In genomic region chr2:168066783-168067182, GRCm38 (mm10) we compare ENCODE assay signal across 27 mouse cellular contexts. TPM values are rescaled to one million over a fixed set of nuclear protein-coding genes. Genes with fewer than 3 reads are reported as not detected.
DNase-seq lines count a peak whose midpoint lies in the region; ATAC-seq lines count a peak whose summit lies in the region.
"Had no signal": no experiment of that assay in that cellular context is flagged by ENCODE, and none has a peak within 500 bp of the region (broad histone marks: within the 10 kb centered on the region; RNA-seq: fewer than 3 reads in every experiment).

No protein-coding gene starts in this region.

- H3K4me3 ChIP-seq in kidney, embryonic 15.5 days (replicated peaks) = no peak overlapping the region
- no peak overlapping the region for H3K4me3 ChIP-seq in lung, embryonic 15.5 days
- H3K4me3 ChIP-seq in embryonic facial prominence, embryonic 10.5 days = no peak overlapping the region
- H3K4me3 ChIP-seq: embryonic facial prominence, embryonic 15.5 days; heart, embryonic 12.5 days; hindbrain, embryonic 13.5 days; megakaryocyte, embryonic 14.5 days; midbrain, embryonic 12.5 days; neural tube, embryonic 13.5 days had no signal

- H3K9me3 ChIP-seq in kidney, embryonic 15.5 days (replicated peaks) = no peaks in the 10 kb centered on the region
- H3K9me3 ChIP-seq in lung, embryonic 15.5 days = no peaks in the 10 kb centered on the region
- no peaks in the 10 kb centered on the region for H3K9me3 ChIP-seq in embryonic facial prominence, embryonic 10.5 days
- H3K9me3 ChIP-seq: embryonic facial prominence, embryonic 15.5 days; heart, embryonic 12.5 days; hindbrain, embryonic 13.5 days; megakaryocyte, embryonic 14.5 days; midbrain, embryonic 12.5 days; neural tube, embryonic 13.5 days had no signal

- no peak overlapping the region for H3K9ac ChIP-seq in kidney, embryonic 15.5 days
- no peak overlapping the region for H3K9ac ChIP-seq in lung, embryonic 15.5 days
- H3K9ac ChIP-seq: embryonic facial prominence, embryonic 15.5 days; heart, embryonic 12.5 days; hindbrain, embryonic 13.5 days; liver, embryonic 14.5 days; lung, embryonic 14.5 days; midbrain, embryonic 12.5 days; neural tube, embryonic 13.5 days had no signal

- no peaks in the 10 kb centered on the region for H3K36me3 ChIP-seq in kidney, embryonic 15.5 days
- no peaks in the 10 kb centered on the region for H3K36me3 ChIP-seq in lung, embryonic 15.5 days
- no peaks in the 10 kb centered on the region for H3K36me3 ChIP-seq in embryonic facial prominence, embryonic 10.5 days (replicated peaks)
- H3K36me3 ChIP-seq: embryonic facial prominence, embryonic 15.5 days; heart, embryonic 12.5 days; hindbrain, embryonic 13.5 days; midbrain, embryonic 12.5 days; neural tube, embryonic 13.5 days had no signal

- no peak overlapping the region for H3K4me2 ChIP-seq in kidney, embryonic 15.5 days
- H3K4me2 ChIP-seq in lung, embryonic 15.5 days = no peak overlapping the region
- H3K4me2 ChIP-seq: embryonic facial prominence, embryonic 15.5 days; heart, embryonic 12.5 days; hindbrain, embryonic 13.5 days; lung, embryonic 14.5 days; midbrain, embryonic 12.5 days; neural tube, embryonic 13.5 days had no signal

- peaks cover 14% of the 10 kb centered on the region for H3K4me1 ChIP-seq in kidney, embryonic 15.5 days
- peaks cover 13% of the 10 kb centered on the region; the same call in 1 of the 2 replicates for H3K4me1 ChIP-seq in lung, embryonic 15.5 days
- peaks cover 12% of the 10 kb centered on the region for H3K4me1 ChIP-seq in embryonic facial prominence, embryonic 10.5 days
- H3K4me1 ChIP-seq: midbrain, embryonic 12.5 days; neural tube, embryonic 13.5 days had no signal

- 0 out of 2 replicates have a peak overlapping the region, but pooled peaks have one; percentile 9 for H3K27ac ChIP-seq in kidney, embryonic 15.5 days
- peak overlapping the region; percentile 52 for H3K27ac ChIP-seq in lung, embryonic 15.5 days
- H3K27ac ChIP-seq in embryonic facial prominence, embryonic 10.5 days (replicated peaks) = peak overlapping the region; percentile 66; the same call in 1 of the 2 replicates
- H3K27ac ChIP-seq: embryonic facial prominence, embryonic 15.5 days; hindbrain, embryonic 13.5 days; liver, embryonic 14.5 days; midbrain, embryonic 12.5 days; neural tube, embryonic 13.5 days had no signal

- ATAC-seq in kidney, embryonic 15.5 days (replicated peaks; ENCODE audit: low FRiP score) = no peak
- no peak for ATAC-seq in lung, embryonic 15.5 days (ENCODE audit: borderline replicate concordance, extremely low read depth, low FRiP score, low TSS enrichment)
- ATAC-seq: forebrain, embryonic 14.5 days; intestine, postnatal 0 days had no signal

- H3K27me3 ChIP-seq in kidney, embryonic 15.5 days = no peaks in the 10 kb centered on the region
- no peaks in the 10 kb centered on the region for H3K27me3 ChIP-seq in lung, embryonic 15.5 days
- no peaks in the 10 kb centered on the region for H3K27me3 ChIP-seq in embryonic facial prominence, embryonic 10.5 days (replicated peaks; ENCODE audit: low read depth, poor library complexity, severe bottlenecking)
- H3K27me3 ChIP-seq: embryonic facial prominence, embryonic 15.5 days; heart, embryonic 12.5 days; midbrain, embryonic 12.5 days; neural tube, embryonic 13.5 days had no signal

- WGBS in kidney, embryonic 15.5 days = 61% methylated on average over 8 of the region's 8 CpGs
- WGBS in lung, embryonic 15.5 days = 49% methylated on average over 8 of the region's 8 CpGs
- 50% methylated on average over 8 of the region's 8 CpGs for WGBS in embryonic facial prominence, embryonic 10.5 days

- no peak for DNase-seq in kidney, postnatal 4 days
- no peak for DNase-seq in lung, postnatal 25 days (ENCODE audit: low spot score)
- no peak for DNase-seq in embryonic facial prominence, embryonic 10.5 days (ENCODE audit: low spot score)
- DNase-seq in layer of hippocampus, postnatal 14 days (ENCODE audit: low spot score in 2 of 2) = no peak
- no peak for DNase-seq in left cerebral cortex, adult 11 months (ENCODE audit: low spot score)
- DNase-seq: adrenal gland, adult 8-10 months; cerebellum, adult 2 months; cerebellum, postnatal 14 days; gastrocnemius, postnatal 14 days; heart, postnatal 4 days; kidney, adult 9 months; left cerebral cortex, postnatal 4 days; liver; lung, embryonic 14.5 days; thymus, postnatal 4 days had no signal

RNA-seq across cellular contexts. Expression of gene Pard6b, which starts 14.0 kb away (rescaled TPM):
- 19.0 and 20.4 TPM in 2 replicates for polyA plus RNA-seq in kidney, embryonic 15.5 days (2015; fragmentation: Nextera tagmentation; extraction: Ambion mirVana)
- 10.8 and 12.8 TPM in 2 replicates for polyA plus RNA-seq in lung, embryonic 15.5 days (2015; fragmentation: Nextera tagmentation; extraction: Ambion mirVana)
- polyA plus RNA-seq in embryonic facial prominence, embryonic 10.5 days (2016; fragmentation: Nextera tagmentation; extraction: Ambion mirVana) = 7.3 and 7.4 TPM in 2 replicates
- total RNA-seq in layer of hippocampus, postnatal 14 days (2021) = 1 to 10 TPM; 3.4 to 5.3 TPM

RNA-seq across cellular contexts. Expression of gene Ripor3, which starts 56.4 kb away (rescaled TPM):
- polyA plus RNA-seq in kidney, embryonic 15.5 days (2015; fragmentation: Nextera tagmentation; extraction: Ambion mirVana) = 1.6 and 1.9 TPM in 2 replicates
- polyA plus RNA-seq in lung, embryonic 15.5 days (2015; fragmentation: Nextera tagmentation; extraction: Ambion mirVana) = 2.3 TPM in 2 replicates
- polyA plus RNA-seq in embryonic facial prominence, embryonic 10.5 days (2016; fragmentation: Nextera tagmentation; extraction: Ambion mirVana) = 0.47 and 0.95 TPM in 2 replicates
- under 1 TPM; 0.14 to 0.21 TPM for total RNA-seq in layer of hippocampus, postnatal 14 days (2021)
- total RNA-seq: granulocyte monocyte progenitor cell, adult 5-6 weeks had no signal

Comparison
In these comparisons a context has a peak if more than half of its experiments do, and no peak if none do; other contexts are left out.
1. H3K27ac ChIP-seq: peak in every context shown above with its lines; median percentile 66 in embryonic facial prominence, embryonic 10.5 days; 52 in lung, embryonic 15.5 days; 9 in kidney, embryonic 15.5 days.